Mouse (Mus musculus): ENCODE data around the gene Kcnma1. TPM values are rescaled to one million over a fixed set of nuclear protein-coding genes. Genes with fewer than 3 reads are reported as not detected.

The Kcnma1 gene
- polyA plus RNA-seq, 1 experiment = 3.0 TPM

- TF ChIP-seq POLR2A (IDR thresholded peaks at IDR 0.05; ENCODE audit: control insufficient read depth, low read depth, low read length) (no peak), CTCF (IDR thresholded peaks at IDR 0.05; ENCODE audit: control insufficient read depth, insufficient read depth, insufficient replicate concordance, low read depth, low read length) (no peak)
- H3K36me3 ChIP-seq (ENCODE audit: control insufficient read depth, insufficient read depth, low read length) = no peaks in the 10 kb centered on the region
- H3K4me3 ChIP-seq (ENCODE audit: control insufficient read depth, low read depth, low read length) = no peak overlapping the region
- H3K27me3 ChIP-seq (ENCODE audit: control insufficient read depth, insufficient read depth, low read length) = no peaks in the 10 kb centered on the region
- H3K27ac ChIP-seq (ENCODE audit: control insufficient read depth, insufficient read depth, low read depth, low read length) = no peak overlapping the region
- H3K4me1 ChIP-seq (ENCODE audit: control insufficient read depth, insufficient read depth, low read length) = peaks cover 3% of the 10 kb centered on the region; the same call in 1 of the 2 replicates
These were observed 136.7 kb downstream of the Kcnma1 start for GRCm38 (mm10) chr14:23877561-23877960.

- H3K4me1 ChIP-seq (ENCODE audit: control insufficient read depth, insufficient read depth, low read length) = peaks cover 3% of the 10 kb centered on the region; the same call in 1 of the 2 replicates
- TF ChIP-seq CTCF (IDR thresholded peaks at IDR 0.05; ENCODE audit: control insufficient read depth, insufficient read depth, insufficient replicate concordance, low read depth, low read length) (peak; percentile 14; the same call in 1 of the 2 replicates), POLR2A (IDR thresholded peaks at IDR 0.05; ENCODE audit: control insufficient read depth, low read depth, low read length) (no peak)
- no peaks in the 10 kb centered on the region for H3K27me3 ChIP-seq (ENCODE audit: control insufficient read depth, insufficient read depth, low read length)
- H3K36me3 ChIP-seq (ENCODE audit: control insufficient read depth, insufficient read depth, low read length) = no peaks in the 10 kb centered on the region
- H3K4me3 ChIP-seq (ENCODE audit: control insufficient read depth, low read depth, low read length) = no peak overlapping the region
- no peak overlapping the region for H3K27ac ChIP-seq (ENCODE audit: control insufficient read depth, insufficient read depth, low read depth, low read length)
These were observed 139.7 kb downstream of the Kcnma1 start for GRCm38 (mm10) chr14:23874545-23874944.

- no peaks in the 10 kb centered on the region for H3K36me3 ChIP-seq (ENCODE audit: control insufficient read depth, insufficient read depth, low read length)
- no peaks in the 10 kb centered on the region for H3K27me3 ChIP-seq (ENCODE audit: control insufficient read depth, insufficient read depth, low read length)
- no peak overlapping the region for H3K4me3 ChIP-seq (ENCODE audit: control insufficient read depth, low read depth, low read length)
- no peak overlapping the region for H3K27ac ChIP-seq (ENCODE audit: control insufficient read depth, insufficient read depth, low read depth, low read length)
- H3K4me1 ChIP-seq (ENCODE audit: control insufficient read depth, insufficient read depth, low read length) = no peaks in the 10 kb centered on the region
- TF ChIP-seq POLR2A (IDR thresholded peaks at IDR 0.05; ENCODE audit: control insufficient read depth, low read depth, low read length) = no peak
- no peak for TF ChIP-seq CTCF (IDR thresholded peaks at IDR 0.05; ENCODE audit: control insufficient read depth, insufficient read depth, insufficient replicate concordance, low read depth, low read length)
These were observed 157.3 kb downstream of the Kcnma1 start for GRCm38 (mm10) chr14:23857034-23857433.

GRCm38 (mm10) chr14:23854946-23855345, 159.3 kb downstream of the Kcnma1 start:
- Histone ChIP-seq H3K36me3 (ENCODE audit: control insufficient read depth, insufficient read depth, low read length) (no peaks in the 10 kb centered on the region), H3K4me1 (ENCODE audit: control insufficient read depth, insufficient read depth, low read length) (no peaks in the 10 kb centered on the region), H3K27me3 (ENCODE audit: control insufficient read depth, insufficient read depth, low read length) (no peaks in the 10 kb centered on the region), H3K27ac (ENCODE audit: control insufficient read depth, insufficient read depth, low read depth, low read length) (no peak overlapping the region), H3K4me3 (ENCODE audit: control insufficient read depth, low read depth, low read length) (no peak overlapping the region)
- no peak for TF ChIP-seq POLR2A (IDR thresholded peaks at IDR 0.05; ENCODE audit: control insufficient read depth, low read depth, low read length)
- no peak for TF ChIP-seq CTCF (IDR thresholded peaks at IDR 0.05; ENCODE audit: control insufficient read depth, insufficient read depth, insufficient replicate concordance, low read depth, low read length)

GRCm38 (mm10) chr14:23848529-23849141, 165.7 kb downstream of the Kcnma1 start:
- no peak for TF ChIP-seq POLR2A (IDR thresholded peaks at IDR 0.05; ENCODE audit: control insufficient read depth, low read depth, low read length)
- TF ChIP-seq CTCF (IDR thresholded peaks at IDR 0.05; ENCODE audit: control insufficient read depth, insufficient read depth, insufficient replicate concordance, low read depth, low read length) = no peak
- no peaks in the 10 kb centered on the region for H3K27me3 ChIP-seq (ENCODE audit: control insufficient read depth, insufficient read depth, low read length)
- H3K4me3 ChIP-seq (ENCODE audit: control insufficient read depth, low read depth, low read length) = no peak overlapping the region
- H3K27ac ChIP-seq (ENCODE audit: control insufficient read depth, insufficient read depth, low read depth, low read length) = no peak overlapping the region
- H3K36me3 ChIP-seq (ENCODE audit: control insufficient read depth, insufficient read depth, low read length) = no peaks in the 10 kb centered on the region
- H3K4me1 ChIP-seq (ENCODE audit: control insufficient read depth, insufficient read depth, low read length) = no peaks in the 10 kb centered on the region

- H3K27me3 ChIP-seq (ENCODE audit: control insufficient read depth, insufficient read depth, low read length) = no peaks in the 10 kb centered on the region
- no peaks in the 10 kb centered on the region for H3K36me3 ChIP-seq (ENCODE audit: control insufficient read depth, insufficient read depth, low read length)
- H3K4me3 ChIP-seq (ENCODE audit: control insufficient read depth, low read depth, low read length) = no peak overlapping the region
- no peak for TF ChIP-seq POLR2A (IDR thresholded peaks at IDR 0.05; ENCODE audit: control insufficient read depth, low read depth, low read length)
- no peak for TF ChIP-seq CTCF (IDR thresholded peaks at IDR 0.05; ENCODE audit: control insufficient read depth, insufficient read depth, insufficient replicate concordance, low read depth, low read length)
- no peaks in the 10 kb centered on the region for H3K4me1 ChIP-seq (ENCODE audit: control insufficient read depth, insufficient read depth, low read length)
- no peak overlapping the region for H3K27ac ChIP-seq (ENCODE audit: control insufficient read depth, insufficient read depth, low read depth, low read length)
These were observed 167.6 kb downstream of the Kcnma1 start for GRCm38 (mm10) chr14:23846706-23847105.

GRCm38 (mm10) chr14:23842025-23842424, 172.3 kb downstream of the Kcnma1 start:
- TF ChIP-seq POLR2A (IDR thresholded peaks at IDR 0.05; ENCODE audit: control insufficient read depth, low read depth, low read length) = no peak
- TF ChIP-seq CTCF (IDR thresholded peaks at IDR 0.05; ENCODE audit: control insufficient read depth, insufficient read depth, insufficient replicate concordance, low read depth, low read length) = no peak
- Histone ChIP-seq H3K4me3 (ENCODE audit: control insufficient read depth, low read depth, low read length) (no peak overlapping the region), H3K36me3 (ENCODE audit: control insufficient read depth, insufficient read depth, low read length) (no peaks in the 10 kb centered on the region), H3K27me3 (ENCODE audit: control insufficient read depth, insufficient read depth, low read length) (no peaks in the 10 kb centered on the region), H3K4me1 (ENCODE audit: control insufficient read depth, insufficient read depth, low read length) (no peaks in the 10 kb centered on the region), H3K27ac (ENCODE audit: control insufficient read depth, insufficient read depth, low read depth, low read length) (no peak overlapping the region)

All from testis, adult 2 months (tissue).